10 mouse cellular contexts compared by ENCODE assay signal in the genomic region with DNA sequence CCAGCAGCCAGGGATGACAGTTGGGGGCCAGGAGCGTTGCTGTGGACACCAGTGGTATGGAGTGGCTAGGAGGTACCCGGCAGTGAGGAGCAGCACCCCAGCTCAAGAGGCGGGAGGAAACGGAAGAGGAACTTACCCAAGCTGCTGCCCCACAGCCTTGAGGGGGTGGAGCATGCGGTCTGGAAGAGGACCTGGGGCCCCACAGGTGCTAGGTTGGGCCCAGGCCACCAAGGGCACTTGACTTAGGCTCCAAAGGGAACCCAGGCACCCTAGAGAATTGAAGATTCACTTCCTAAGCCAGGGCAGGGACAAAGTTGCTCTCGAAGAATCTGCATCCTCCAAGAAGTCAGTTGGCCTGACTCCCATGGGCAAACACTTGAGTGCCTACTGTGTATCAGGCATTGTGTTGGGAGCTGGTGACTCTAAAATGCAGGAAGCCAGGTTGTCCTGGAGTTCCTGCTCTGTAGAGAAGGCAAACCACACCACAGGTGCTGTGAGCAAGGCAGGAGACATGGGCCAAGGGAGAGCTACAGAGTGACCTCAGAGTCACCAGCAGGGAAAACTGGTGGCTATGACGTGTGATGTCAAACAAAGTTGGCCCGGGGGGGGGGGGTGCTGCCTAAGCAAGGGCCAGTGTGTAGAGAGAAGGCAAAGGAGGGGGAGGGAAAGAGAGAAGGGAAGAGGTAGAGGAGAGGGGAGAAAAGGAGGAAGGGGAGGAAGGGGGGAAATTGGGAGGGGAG. TPM values are rescaled to one million over a fixed set of nuclear protein-coding genes. Genes with fewer than 3 reads are reported as not detected.
DNase-seq lines count a peak whose midpoint lies in the region; ATAC-seq and TF ChIP-seq lines count a peak whose summit lies in the region.
"Had no signal": no experiment of that assay in that cellular context is flagged by ENCODE, and none has a peak within 500 bp of the region (broad histone marks: within the 10 kb centered on the region; RNA-seq: fewer than 3 reads in every experiment).

Gene Rac2 (minus strand): TSS at position 126 of the 740 bp plus-strand sequence.

- peak within 1 kb of the TSS; percentile 22; the same call in 1 of the 2 replicates for H3K4me3 ChIP-seq in heart, embryonic 10.5 days
- peak within 1 kb of the TSS; percentile 42 for H3K4me3 ChIP-seq in heart, embryonic 16.5 days (ENCODE audit: low read length)
- H3K4me3 ChIP-seq in thymus, adult 2 months (ENCODE audit: control insufficient read depth, insufficient read depth, low read length) = peak within 1 kb of the TSS; percentile 99

- TF ChIP-seq CTCF in thymus, adult 2 months (IDR thresholded peaks at IDR 0.05; ENCODE audit: borderline replicate concordance, control insufficient read depth, extremely low read depth, insufficient read depth, low read length, poor library complexity) = 0 out of 2 replicates have a peak, but pooled peaks have one; percentile 10

- H3K27ac ChIP-seq in heart, embryonic 10.5 days = peak within 1 kb of the TSS; percentile 85
- H3K27ac ChIP-seq in heart, embryonic 16.5 days (ENCODE audit: low read length) = peak within 1 kb of the TSS; percentile 66
- H3K27ac ChIP-seq in thymus, adult 2 months (ENCODE audit: control insufficient read depth, insufficient read depth, low read length) = peak within 1 kb of the TSS; percentile 94

- H3K4me2 ChIP-seq in heart, embryonic 16.5 days (ENCODE audit: low read depth, low read length) = peak within 1 kb of the TSS; percentile 32; the same call in 1 of the 2 replicates

- H3K36me3 ChIP-seq in heart, embryonic 10.5 days = no peaks in the 10 kb centered on the region
- no peaks in the 10 kb centered on the region for H3K36me3 ChIP-seq in heart, embryonic 16.5 days (ENCODE audit: control insufficient read depth, insufficient read depth)
- H3K36me3 ChIP-seq in thymus, adult 2 months (ENCODE audit: control insufficient read depth, insufficient read depth, low read length) = peaks cover 29% of the 10 kb centered on the region

- peak; percentile 80 for TF ChIP-seq POLR2A in thymus, adult 2 months (IDR thresholded peaks at IDR 0.05; ENCODE audit: control insufficient read depth, extremely low read depth, insufficient read depth, low read length, poor library complexity)

- WGBS in heart, embryonic 10.5 days = 73% methylated on average over 8 of the region's 8 CpGs
- 65% methylated on average over 8 of the region's 8 CpGs for WGBS in heart, embryonic 16.5 days
- WGBS in thymus, adult 2 months = 10% methylated on average over 8 of the region's 8 CpGs

- no peak; the same call in 1 of the 2 replicates for ATAC-seq in heart, embryonic 16.5 days (replicated peaks; ENCODE audit: extremely low read depth, insufficient read depth, low FRiP score)

- peak within 1 kb of the TSS; percentile 53 for H3K9ac ChIP-seq in heart, embryonic 16.5 days (ENCODE audit: low read length)

- no peaks in the 10 kb centered on the region for H3K27me3 ChIP-seq in heart, embryonic 10.5 days (ENCODE audit: insufficient read depth, poor library complexity, severe bottlenecking)
- H3K27me3 ChIP-seq in heart, embryonic 16.5 days (ENCODE audit: control insufficient read depth, insufficient read depth, low read length) = no peaks in the 10 kb centered on the region
- no peaks in the 10 kb centered on the region for H3K27me3 ChIP-seq in thymus, adult 2 months (ENCODE audit: control insufficient read depth, insufficient read depth, low read length)

- DNase-seq in heart, embryonic 10.5 days (ENCODE audit: low spot score) = no peak
- no peak for DNase-seq in heart, adult 8-10 months (ENCODE audit: low spot score)
- peak; percentile 43 for DNase-seq in lung, postnatal 10 days
- peak; percentile 84 for DNase-seq in thymus, adult 2 months
- no peak for DNase-seq in cerebellum, postnatal 10 days
- no peak for DNase-seq in testis, postnatal 14 days (ENCODE audit: low spot score)
- no peak for DNase-seq in left cerebral cortex, adult 9 months (ENCODE audit: low spot score in 2 of 2)
- DNase-seq: gastrocnemius, postnatal 14 days; right cerebral cortex, adult 18-20 months had no signal

- H3K9me3 ChIP-seq in heart, embryonic 10.5 days = no peaks in the 10 kb centered on the region
- H3K9me3 ChIP-seq in heart, embryonic 16.5 days (replicated peaks; ENCODE audit: control insufficient read depth, low read length) = no peaks in the 10 kb centered on the region

- peaks cover 29% of the 10 kb centered on the region for H3K4me1 ChIP-seq in heart, embryonic 10.5 days
- H3K4me1 ChIP-seq in heart, embryonic 16.5 days (ENCODE audit: control insufficient read depth, insufficient read depth, low read length) = peaks cover 14% of the 10 kb centered on the region
- peaks cover 62% of the 10 kb centered on the region for H3K4me1 ChIP-seq in thymus, adult 2 months (replicated peaks; ENCODE audit: control insufficient read depth, insufficient read depth, low read length)

RNA-seq across cellular contexts. Expression of gene Rac2, which starts in this region (rescaled TPM):
- polyA plus RNA-seq in heart, embryonic 10.5 days (2016; fragmentation: Nextera tagmentation; extraction: Ambion mirVana) = 5.9 and 13.0 TPM in 2 replicates
- 1 to 10 TPM; 1.2 to 7.6 (median 2.7) TPM for total RNA-seq in heart, adult 8-10 months (2022)
- polyA plus RNA-seq in heart, embryonic 16.5 days (2015; fragmentation: Nextera tagmentation; extraction: Ambion mirVana) = 38.2 and 88.5 TPM in 2 replicates
- 1,833 and 1,914 TPM in 2 replicates for polyA plus RNA-seq in thymus, adult 2 months (2012; rRNA removed)

Comparison
In these comparisons a context has a peak if more than half of its experiments do, and no peak if none do; other contexts are left out.
1. RNA of gene Rac2 (polyA plus RNA-seq): 1,833 to 1,914 TPM in thymus, adult 2 months; 38.2 to 88.5 TPM in heart, embryonic 16.5 days and 5.9 to 13.0 TPM in heart, embryonic 10.5 days; every median in the first group is over 10 times any median in the second.
2. DNase-seq: peak in lung, postnatal 10 days (single experiment) and thymus, adult 2 months (single experiment); none in heart, embryonic 10.5 days (single experiment), heart, adult 8-10 months (single experiment), cerebellum, postnatal 10 days (0 of 2), testis, postnatal 14 days (single experiment) and left cerebral cortex, adult 9 months (0 of 2).
3. H3K4me3 ChIP-seq: peak in every context shown above with its lines; median percentile 99 in thymus, adult 2 months; 42 in heart, embryonic 16.5 days; 22 in heart, embryonic 10.5 days.
4. Peak in every context shown above with its lines, with median percentiles within 50 percentile points of each other: H3K27ac ChIP-seq.